Mouse (Mus musculus): Measurements from ENCODE around the gene Wwox. TPM values are rescaled to one million over a fixed set of nuclear protein-coding genes. Genes with fewer than 3 reads are reported as not detected.
A peak's percentile ranks its signal among the peaks of the same experiment; 100 is the strongest.

Gene Wwox
- polyA plus RNA-seq, 1 experiment from 2014 or later, result 10.4 TPM

DNA sequence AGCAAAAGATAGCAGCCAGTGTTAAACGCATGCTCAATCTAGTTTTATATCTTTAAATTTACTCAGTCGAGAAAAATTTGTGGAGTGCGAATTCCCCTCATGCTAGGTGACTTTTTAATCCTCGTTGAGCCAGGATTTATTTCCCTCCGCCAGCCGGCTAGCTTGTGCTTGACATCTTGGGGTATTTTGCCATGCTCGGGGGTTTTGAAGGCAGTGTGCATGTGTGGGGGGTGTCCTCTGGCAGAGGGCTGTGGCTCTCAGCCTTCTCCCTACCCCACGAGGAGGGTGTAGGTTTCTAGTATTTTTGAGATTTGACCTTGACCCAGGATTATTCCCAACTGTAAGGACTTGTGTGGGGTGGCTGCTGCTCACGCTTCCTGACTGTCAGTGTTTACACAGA lies 857.3 kb downstream of the Wwox start:
- Histone ChIP-seq H3K4me1 (replicated peaks) (no peaks in the 10 kb centered on the region), H3K4me2 (no peak overlapping the region), H3K9ac (no peak overlapping the region), H3K27me3 (replicated peaks) (no peaks in the 10 kb centered on the region), H3K4me3 (no peak overlapping the region), H3K27ac (ENCODE audit: poor library complexity, severe bottlenecking) (no peak overlapping the region), H3K9me3 (replicated peaks) (no peaks in the 10 kb centered on the region; the same call in 1 of the 2 replicates), H3K36me3 (no peaks in the 10 kb centered on the region)
- ATAC-seq (ENCODE audit: insufficient number of reproducible peaks, low FRiP score), result no peak
- 70% methylated on average over 9 of the region's 9 CpGs for WGBS

DNA sequence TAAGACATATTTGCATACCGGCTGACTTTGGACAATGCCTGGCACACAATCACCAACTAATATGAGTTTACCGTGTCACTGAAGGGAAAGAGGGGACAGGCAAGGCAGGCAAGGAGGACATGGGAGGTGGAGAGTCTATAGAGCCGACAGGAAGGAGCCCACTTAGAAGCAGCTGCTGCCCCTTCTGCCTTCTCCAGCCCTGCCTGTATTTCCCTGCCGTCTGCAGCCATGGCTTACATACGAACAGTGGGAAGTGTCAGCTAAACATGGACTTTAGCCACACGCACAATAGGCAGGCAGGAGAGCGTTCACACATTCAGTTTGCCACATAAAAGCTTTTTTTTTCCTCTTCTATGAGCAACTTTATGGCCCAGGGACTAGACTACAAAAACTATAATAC lies 863.0 kb downstream of the Wwox start:
- ATAC-seq (ENCODE audit: insufficient number of reproducible peaks, low FRiP score), result no peak
- 64% methylated on average over 7 of the region's 7 CpGs for WGBS
- Histone ChIP-seq H3K27me3 (replicated peaks) (no peaks in the 10 kb centered on the region), H3K27ac (ENCODE audit: poor library complexity, severe bottlenecking) (no peak overlapping the region), H3K9me3 (replicated peaks) (no peaks in the 10 kb centered on the region), H3K4me2 (no peak overlapping the region), H3K36me3 (no peaks in the 10 kb centered on the region), H3K9ac (no peak overlapping the region), H3K4me3 (no peak overlapping the region), H3K4me1 (replicated peaks) (peaks cover 4% of the 10 kb centered on the region)

DNA sequence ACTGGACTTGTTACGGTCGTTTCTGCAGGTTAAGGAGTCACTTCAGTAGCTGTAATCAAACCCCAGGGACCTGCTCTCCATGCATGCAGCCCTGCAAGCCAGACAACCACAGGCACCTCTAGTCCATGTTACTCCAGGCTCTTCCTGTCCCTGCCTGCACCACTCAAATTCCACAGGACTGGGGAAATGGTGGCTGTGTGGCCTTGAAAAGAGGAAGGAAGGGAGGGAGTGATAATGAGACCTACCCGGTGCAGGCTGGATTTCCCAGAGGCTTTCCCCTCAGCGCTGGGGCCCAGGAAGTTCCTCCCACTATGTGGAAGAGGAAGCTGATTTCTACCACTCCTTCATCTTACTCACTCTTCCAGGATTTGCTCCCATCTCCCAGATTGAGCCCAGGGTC lies 868.0 kb downstream of the Wwox start:
- H3K4me2 ChIP-seq, result no peak overlapping the region
- peaks cover 8% of the 10 kb centered on the region for H3K4me1 ChIP-seq (replicated peaks)
- no peak overlapping the region for H3K27ac ChIP-seq (ENCODE audit: poor library complexity, severe bottlenecking)
- H3K9me3 ChIP-seq (replicated peaks), result no peaks in the 10 kb centered on the region
- H3K27me3 ChIP-seq (replicated peaks), result no peaks in the 10 kb centered on the region
- ATAC-seq (ENCODE audit: insufficient number of reproducible peaks, low FRiP score), result no peak
- 27% methylated on average over 4 of the region's 4 CpGs for WGBS
- no peak overlapping the region for H3K9ac ChIP-seq
- H3K4me3 ChIP-seq, result no peak overlapping the region
- H3K36me3 ChIP-seq, result no peaks in the 10 kb centered on the region

DNA sequence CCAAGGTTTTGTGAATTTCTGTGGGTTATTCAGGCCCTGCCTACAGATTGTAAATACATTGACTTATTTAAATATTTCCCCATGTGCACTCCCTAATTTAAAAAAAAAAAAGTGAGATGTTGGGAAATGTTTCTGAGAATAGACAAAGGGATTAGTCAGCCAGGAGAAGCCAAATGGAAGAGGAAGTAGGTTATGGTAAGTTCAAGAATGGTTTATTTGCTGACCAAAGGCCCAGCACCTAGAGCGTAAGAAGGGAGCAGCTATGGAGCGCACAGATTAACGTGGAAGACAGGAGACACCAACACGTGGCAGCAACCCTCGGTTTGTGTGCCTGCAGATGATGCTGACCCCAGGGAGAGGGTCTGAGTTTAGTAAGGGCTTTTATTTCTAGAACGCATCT lies 871.5 kb downstream of the Wwox start:
- no peaks in the 10 kb centered on the region for H3K9me3 ChIP-seq (replicated peaks)
- no peak overlapping the region for H3K9ac ChIP-seq
- WGBS, result 91% methylated on average over 6 of the region's 6 CpGs
- H3K4me2 ChIP-seq, result no peak overlapping the region
- no peak for ATAC-seq (ENCODE audit: insufficient number of reproducible peaks, low FRiP score)
- no peak overlapping the region for H3K27ac ChIP-seq (ENCODE audit: poor library complexity, severe bottlenecking)
- H3K27me3 ChIP-seq (replicated peaks), result no peaks in the 10 kb centered on the region
- H3K36me3 ChIP-seq, result no peaks in the 10 kb centered on the region
- no peak overlapping the region for H3K4me3 ChIP-seq
- H3K4me1 ChIP-seq (replicated peaks), result peaks cover 8% of the 10 kb centered on the region

DNA sequence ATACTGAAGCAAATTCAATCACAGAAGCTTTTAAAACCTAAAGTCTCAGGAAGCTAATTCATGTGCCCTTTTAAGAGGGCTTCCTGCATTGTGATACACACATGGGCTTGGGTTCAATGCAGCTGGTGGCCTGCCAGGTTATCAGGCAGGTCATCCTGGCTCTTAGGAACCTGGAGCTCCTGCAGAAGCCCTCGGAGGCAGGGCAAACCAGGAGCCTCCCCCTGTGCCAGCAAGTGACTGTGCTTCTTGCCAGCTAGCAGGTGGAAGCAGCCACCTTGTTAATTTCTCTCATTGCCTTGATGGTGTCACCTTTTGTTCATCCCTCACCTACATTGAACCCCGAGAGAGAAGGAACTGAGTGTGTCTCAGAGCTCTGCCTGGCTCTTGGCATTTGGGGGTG lies 872.9 kb downstream of the Wwox start:
- peaks cover 5% of the 10 kb centered on the region for H3K4me1 ChIP-seq (replicated peaks)
- H3K27me3 ChIP-seq (replicated peaks), result 0 out of 2 replicates have a peak, but pooled peaks cover 3% of the 10 kb centered on the region
- 62% methylated on average over 2 of the region's 2 CpGs for WGBS
- H3K9ac ChIP-seq, result no peak overlapping the region
- H3K9me3 ChIP-seq (replicated peaks), result 0 out of 2 replicates have a peak, but pooled peaks cover 3% of the 10 kb centered on the region
- ATAC-seq (ENCODE audit: insufficient number of reproducible peaks, low FRiP score), result no peak
- no peak overlapping the region for H3K4me2 ChIP-seq
- H3K27ac ChIP-seq (ENCODE audit: poor library complexity, severe bottlenecking), result no peak overlapping the region
- H3K4me3 ChIP-seq, result no peak overlapping the region
- no peaks in the 10 kb centered on the region for H3K36me3 ChIP-seq

DNA sequence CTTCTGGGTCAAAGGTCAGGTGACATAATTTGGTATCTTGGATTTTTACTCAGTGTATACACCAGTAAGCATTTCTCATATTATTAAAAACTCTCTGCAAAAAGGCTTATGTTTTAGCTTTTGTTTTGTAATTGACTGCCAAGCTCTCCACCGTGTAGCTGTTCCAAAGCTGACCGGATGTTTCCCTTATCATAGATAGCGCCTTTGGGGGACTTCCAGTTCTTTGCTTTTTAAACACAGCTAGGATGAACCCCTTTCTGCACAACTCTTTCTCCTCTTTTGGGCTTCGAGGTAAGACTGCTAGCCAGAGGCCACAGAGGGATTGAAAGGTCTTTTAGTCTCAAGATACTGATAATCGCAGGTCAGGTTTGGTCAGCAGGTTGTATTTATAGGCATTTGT lies 883.0 kb downstream of the Wwox start:
- WGBS, result 63% methylated on average over 5 of the region's 5 CpGs
- no peak for ATAC-seq (ENCODE audit: insufficient number of reproducible peaks, low FRiP score)
- H3K36me3 ChIP-seq, result no peaks in the 10 kb centered on the region
- H3K9ac ChIP-seq, result no peak overlapping the region
- no peaks in the 10 kb centered on the region for H3K27me3 ChIP-seq (replicated peaks)
- H3K4me1 ChIP-seq (replicated peaks), result no peaks in the 10 kb centered on the region
- no peaks in the 10 kb centered on the region; the same call in 1 of the 2 replicates for H3K9me3 ChIP-seq (replicated peaks)
- H3K4me2 ChIP-seq, result no peak overlapping the region
- no peak overlapping the region for H3K4me3 ChIP-seq
- H3K27ac ChIP-seq (ENCODE audit: poor library complexity, severe bottlenecking), result no peak overlapping the region

DNA sequence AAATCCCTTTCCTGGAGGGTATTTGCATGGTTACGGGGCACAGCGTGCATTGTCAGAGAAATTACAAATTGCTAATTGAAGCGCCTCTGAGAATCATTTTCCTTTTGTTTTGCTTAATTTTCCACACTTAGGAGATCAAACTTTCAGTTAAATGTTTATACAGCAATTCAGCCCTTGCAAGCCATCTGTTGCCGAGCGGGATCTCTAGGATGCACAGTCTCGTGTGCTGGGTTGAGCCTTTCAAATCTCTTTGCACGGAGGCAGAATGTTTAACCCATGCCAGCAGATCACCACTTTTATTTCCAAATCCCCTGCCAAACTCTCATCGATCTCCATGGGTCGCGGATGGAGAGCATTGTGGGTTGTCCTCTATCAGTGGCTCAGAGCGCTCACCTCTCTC lies 891.2 kb downstream of the Wwox start:
- Histone ChIP-seq H3K4me1 (replicated peaks) (no peaks in the 10 kb centered on the region), H3K4me3 (no peak overlapping the region), H3K4me2 (no peak overlapping the region), H3K27me3 (replicated peaks) (no peaks in the 10 kb centered on the region), H3K27ac (ENCODE audit: poor library complexity, severe bottlenecking) (no peak overlapping the region), H3K36me3 (no peaks in the 10 kb centered on the region), H3K9me3 (replicated peaks) (0 out of 2 replicates have a peak, but pooled peaks cover 3% of the 10 kb centered on the region), H3K9ac (no peak overlapping the region)
- no peak for ATAC-seq (ENCODE audit: insufficient number of reproducible peaks, low FRiP score)
- 88% methylated on average over 11 of the region's 11 CpGs for WGBS

DNA sequence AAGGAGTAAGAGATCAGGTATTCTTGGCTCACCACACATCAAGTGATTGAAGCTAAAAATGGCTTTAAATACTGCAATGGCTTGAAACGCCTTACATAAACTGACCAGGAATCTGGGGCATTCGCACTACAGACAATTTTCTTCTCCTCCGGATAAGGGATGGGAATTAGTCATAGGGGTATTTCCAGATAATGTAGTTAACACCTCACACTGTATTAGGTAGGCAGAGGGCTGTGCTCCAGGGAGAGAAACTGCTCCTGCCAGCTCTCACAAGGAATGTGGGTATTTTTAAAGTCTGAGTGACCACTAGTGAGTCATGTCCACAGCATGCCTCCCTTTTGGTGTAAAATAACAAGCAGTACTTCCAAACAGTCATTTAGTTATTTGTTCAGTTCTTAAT lies 894.5 kb downstream of the Wwox start:
- Histone ChIP-seq H3K27me3 (replicated peaks) (no peaks in the 10 kb centered on the region), H3K27ac (ENCODE audit: poor library complexity, severe bottlenecking) (no peak overlapping the region), H3K4me2 (no peak overlapping the region), H3K36me3 (no peaks in the 10 kb centered on the region), H3K4me1 (replicated peaks) (no peaks in the 10 kb centered on the region), H3K9me3 (replicated peaks) (0 out of 2 replicates have a peak, but pooled peaks cover 3% of the 10 kb centered on the region), H3K4me3 (no peak overlapping the region), H3K9ac (no peak overlapping the region)
- WGBS, result 38% methylated on average over 3 of the region's 3 CpGs
- no peak for ATAC-seq (ENCODE audit: insufficient number of reproducible peaks, low FRiP score)

DNA sequence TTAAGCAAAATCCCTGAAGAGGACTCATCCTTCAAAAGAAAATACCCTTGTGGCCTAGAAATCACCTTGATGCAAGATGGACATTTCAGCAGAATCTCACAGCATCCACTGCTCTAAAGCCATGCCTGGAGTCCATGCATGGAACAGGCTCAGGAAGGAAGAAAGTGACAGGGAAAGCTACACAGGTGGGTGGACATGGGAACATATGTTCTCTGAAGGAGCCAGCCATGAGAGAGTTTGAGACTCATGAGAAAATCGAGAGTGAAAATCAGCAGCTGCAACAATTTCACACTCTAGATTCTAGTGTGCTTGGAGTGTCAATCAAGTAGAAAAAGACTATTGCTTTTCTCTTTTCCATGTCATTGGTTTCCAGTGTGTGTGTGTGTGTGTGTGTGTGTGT lies 896.9 kb downstream of the Wwox start:
- ATAC-seq (ENCODE audit: insufficient number of reproducible peaks, low FRiP score), result no peak
- 67% methylated on average over 1 of the region's 1 CpGs for WGBS

DNA sequence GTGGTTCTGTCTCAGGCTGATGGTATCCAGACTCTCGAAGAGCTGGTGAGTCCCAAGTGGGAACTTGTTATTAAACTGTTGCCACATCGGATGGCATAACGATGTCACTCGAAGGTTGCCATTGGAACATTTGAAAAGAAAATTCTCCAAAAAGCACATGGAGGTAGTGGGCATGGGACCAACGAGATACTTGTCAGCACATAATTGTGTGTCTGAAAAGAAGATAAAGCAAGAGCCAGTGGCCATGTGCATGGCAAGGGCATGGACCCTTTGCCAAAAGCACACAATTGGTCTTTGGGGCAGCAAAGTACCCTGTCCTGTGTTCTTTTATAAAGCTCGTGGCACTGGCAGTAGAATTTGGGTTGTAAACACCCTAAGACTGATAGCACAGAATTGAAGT lies 909.2 kb downstream of the Wwox start:
- Histone ChIP-seq H3K36me3 (no peaks in the 10 kb centered on the region), H3K27me3 (replicated peaks) (no peaks in the 10 kb centered on the region), H3K9me3 (replicated peaks) (no peaks in the 10 kb centered on the region), H3K27ac (ENCODE audit: poor library complexity, severe bottlenecking) (no peak overlapping the region), H3K9ac (no peak overlapping the region), H3K4me3 (no peak overlapping the region), H3K4me1 (replicated peaks) (no peaks in the 10 kb centered on the region), H3K4me2 (no peak overlapping the region)
- 71% methylated on average over 6 of the region's 6 CpGs for WGBS
- ATAC-seq (ENCODE audit: insufficient number of reproducible peaks, low FRiP score), result no peak

More for the DNA sequence above, 896.9 kb downstream of the Wwox start:
- Histone ChIP-seq H3K36me3 (no peaks in the 10 kb centered on the region), H3K4me1 (replicated peaks) (no peaks in the 10 kb centered on the region), H3K4me2 (no peak overlapping the region), H3K9ac (no peak overlapping the region), H3K9me3 (replicated peaks) (no peaks in the 10 kb centered on the region; the same call in 1 of the 2 replicates), H3K4me3 (no peak overlapping the region), H3K27ac (ENCODE audit: poor library complexity, severe bottlenecking) (no peak overlapping the region), H3K27me3 (replicated peaks) (no peaks in the 10 kb centered on the region)

DNA sequence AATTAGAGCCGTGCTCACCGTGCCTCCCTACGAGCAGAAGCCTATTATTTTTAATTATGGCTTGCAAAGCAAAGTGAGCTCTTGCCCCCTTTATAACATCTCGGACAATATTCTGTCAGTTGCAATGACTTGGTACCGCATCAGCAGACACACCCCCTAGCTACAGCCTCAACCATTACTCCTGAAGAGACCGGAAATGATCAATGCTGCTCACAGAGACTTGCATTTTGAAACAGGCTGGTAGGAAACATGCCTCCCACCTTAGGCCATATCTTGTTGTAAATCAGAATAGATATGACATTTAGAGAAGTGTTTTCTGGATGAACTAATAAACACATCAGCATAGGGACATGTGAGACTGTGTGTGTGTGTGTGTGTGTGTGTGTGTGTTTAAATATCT lies 911.3 kb downstream of the Wwox start:
- H3K9ac ChIP-seq, result no peak overlapping the region
- no peak overlapping the region for H3K4me2 ChIP-seq
- ATAC-seq (ENCODE audit: insufficient number of reproducible peaks, low FRiP score), result no peak
- no peak overlapping the region for H3K4me3 ChIP-seq
- H3K27ac ChIP-seq (ENCODE audit: poor library complexity, severe bottlenecking), result no peak overlapping the region
- H3K9me3 ChIP-seq (replicated peaks), result 0 out of 2 replicates have a peak, but pooled peaks cover 4% of the 10 kb centered on the region
- no peaks in the 10 kb centered on the region for H3K4me1 ChIP-seq (replicated peaks)
- WGBS, result 89% methylated on average over 6 of the region's 6 CpGs
- no peaks in the 10 kb centered on the region for H3K27me3 ChIP-seq (replicated peaks)
- no peaks in the 10 kb centered on the region for H3K36me3 ChIP-seq

DNA sequence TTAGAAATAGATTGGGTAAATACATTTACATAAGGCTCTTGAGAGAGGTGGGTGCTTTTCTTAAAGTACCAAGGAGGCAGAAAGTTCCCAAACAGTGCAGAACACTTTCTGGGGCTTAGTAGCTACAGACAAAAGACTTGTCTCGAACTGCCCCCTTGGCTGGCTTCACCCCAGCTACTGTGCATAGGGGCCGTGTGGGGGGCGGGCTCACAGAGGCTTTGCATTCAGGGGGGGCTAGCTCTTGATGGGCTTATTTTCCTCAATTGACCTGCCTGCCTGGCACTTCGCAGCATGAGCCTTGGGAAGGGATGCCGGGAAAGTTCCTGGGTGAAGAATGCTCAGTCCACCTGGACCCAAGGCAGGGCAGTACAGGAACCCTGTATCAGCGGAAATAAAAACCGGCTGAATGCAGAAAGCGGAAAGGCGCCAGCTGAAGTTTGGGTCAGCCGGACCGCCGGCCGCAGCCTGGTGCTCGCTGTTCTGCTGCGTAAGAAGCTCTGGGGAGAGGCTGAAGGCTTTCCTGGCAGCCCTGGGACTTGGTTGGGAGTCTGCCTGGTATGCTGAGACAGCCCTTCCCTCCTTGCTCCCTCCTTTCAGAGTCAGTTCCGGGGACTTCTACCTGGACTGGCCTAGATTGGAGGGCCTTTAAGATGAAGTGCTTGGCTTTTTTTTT lies 918.3 kb downstream of the Wwox start:
- Histone ChIP-seq H3K9ac (no peak overlapping the region), H3K27me3 (replicated peaks) (0 out of 2 replicates have a peak, but pooled peaks cover 6% of the 10 kb centered on the region), H3K9me3 (replicated peaks) (0 out of 2 replicates have a peak, but pooled peaks cover 4% of the 10 kb centered on the region), H3K27ac (ENCODE audit: poor library complexity, severe bottlenecking) (no peak overlapping the region), H3K4me1 (replicated peaks) (peaks cover 5% of the 10 kb centered on the region), H3K36me3 (no peaks in the 10 kb centered on the region), H3K4me3 (no peak overlapping the region), H3K4me2 (peak overlapping the region; percentile 33; the same call in 1 of the 2 replicates)
- ATAC-seq (ENCODE audit: insufficient number of reproducible peaks, low FRiP score), result no peak
- WGBS, result 47% methylated on average over 16 of the region's 16 CpGs
